Mouse (Mus musculus): ENCODE data around the gene Nedd4. TPM values are rescaled to one million over a fixed set of nuclear protein-coding genes. Genes with fewer than 3 reads are reported as not detected.
"Not testable (repeated sequence)": the region's sequence is repeated elsewhere in the genome, so short reads cannot be mapped to it uniquely, and the experiment has no call there.

Gene Nedd4
- 100 to 1,000 TPM; 610 to 637 TPM for total RNA-seq (2021)

- DNase-seq = peak; percentile 98
These were observed at the start of gene Nedd4 for GRCm38 (mm10) chr9:72661895-72662661. Nedd4 (plus strand) TSS chr9:72662346.

DNA sequence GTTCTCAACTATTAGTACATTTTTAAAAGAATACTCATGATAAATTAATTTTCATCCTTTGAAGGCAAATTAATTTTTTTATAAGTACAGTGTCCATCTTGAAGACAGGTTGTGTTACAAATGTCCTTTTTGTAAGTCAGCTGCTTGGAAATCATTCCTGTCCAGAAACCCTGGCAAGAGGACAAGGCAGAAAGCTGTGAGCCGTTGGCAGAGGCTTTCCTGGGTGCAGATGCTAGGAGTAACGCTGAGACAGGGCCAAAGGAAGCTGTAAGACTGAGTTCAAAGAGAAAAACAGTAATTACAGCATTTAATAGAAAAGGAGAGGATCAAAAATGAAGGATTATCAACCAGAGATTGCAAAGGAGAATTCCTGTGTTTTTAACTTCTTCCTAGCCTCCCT lies 48.3 kb upstream of the Nedd4 start:
- DNase-seq = no peak

- no peak for DNase-seq
These were observed 47.2 kb upstream of the Nedd4 start for GRCm38 (mm10) chr9:72614786-72615480.

DNA sequence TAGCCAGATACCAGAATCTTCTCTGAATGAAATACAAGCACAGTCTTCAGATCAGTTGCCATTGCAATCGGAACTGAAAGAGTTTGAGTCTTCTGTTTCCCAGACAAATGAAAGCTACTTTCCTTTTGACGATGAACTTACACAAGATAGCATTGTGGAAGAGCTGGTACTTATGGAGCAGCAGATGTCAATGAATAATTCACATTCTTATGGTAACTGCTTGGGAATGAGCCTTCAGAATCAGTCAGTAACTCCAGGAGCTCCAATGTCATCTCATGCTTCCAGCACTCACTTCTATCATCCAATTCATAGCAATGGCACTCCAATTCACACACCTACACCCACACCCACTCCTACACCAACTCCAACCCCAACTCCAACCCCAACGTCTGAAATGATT lies 44.1 kb upstream of the Nedd4 start:
- no peak for DNase-seq

DNA sequence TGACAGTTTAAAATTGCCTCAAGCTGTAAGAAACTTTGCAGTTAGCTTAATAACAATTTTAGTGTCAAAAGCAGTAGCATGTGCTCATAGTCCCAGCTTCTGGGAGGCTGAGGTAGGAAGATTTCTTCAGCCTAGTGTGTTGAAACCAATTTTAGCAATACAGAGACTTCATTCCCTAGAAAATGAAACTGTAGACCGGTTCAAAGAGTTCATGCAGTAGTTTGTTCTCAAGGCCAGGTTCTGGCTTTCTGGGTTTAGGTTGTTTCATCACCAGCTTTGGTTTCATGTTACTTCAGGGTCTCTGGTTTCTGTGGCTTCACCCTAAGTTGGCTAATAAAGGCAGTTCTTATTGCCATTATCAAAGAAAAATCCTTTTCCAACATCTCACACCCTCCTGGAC lies 38.5 kb upstream of the Nedd4 start:
- no peak for DNase-seq

DNA sequence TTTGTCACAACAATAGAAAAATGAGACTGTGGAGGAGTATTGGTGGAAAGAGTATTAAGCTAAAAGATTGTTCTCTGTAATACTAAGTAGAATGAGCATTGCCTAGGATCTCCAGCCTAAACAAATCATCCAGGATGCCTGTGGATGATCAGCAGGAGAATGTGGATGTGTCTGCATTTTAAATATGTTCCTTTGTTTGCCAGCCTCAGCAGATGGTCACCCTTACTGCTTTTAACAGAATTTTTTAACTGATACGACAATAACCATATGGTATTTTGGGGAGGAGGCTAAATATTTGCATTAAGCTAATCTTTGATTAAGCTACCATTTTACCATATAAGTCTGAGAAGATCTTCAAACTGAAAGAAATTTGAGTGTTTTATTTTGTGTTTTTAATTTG lies 34.5 kb upstream of the Nedd4 start:
- DNase-seq = no peak

- peak; percentile 76 for DNase-seq
These were observed 33.6 kb upstream of the Nedd4 start for GRCm38 (mm10) chr9:72628591-72628990.

GRCm38 (mm10) chr9:72632198-72632597 lies 29.9 kb upstream of the Nedd4 start:
- no peak for DNase-seq

- DNase-seq = no peak
These were observed 27.0 kb upstream of the Nedd4 start for GRCm38 (mm10) chr9:72635134-72635533.

DNA sequence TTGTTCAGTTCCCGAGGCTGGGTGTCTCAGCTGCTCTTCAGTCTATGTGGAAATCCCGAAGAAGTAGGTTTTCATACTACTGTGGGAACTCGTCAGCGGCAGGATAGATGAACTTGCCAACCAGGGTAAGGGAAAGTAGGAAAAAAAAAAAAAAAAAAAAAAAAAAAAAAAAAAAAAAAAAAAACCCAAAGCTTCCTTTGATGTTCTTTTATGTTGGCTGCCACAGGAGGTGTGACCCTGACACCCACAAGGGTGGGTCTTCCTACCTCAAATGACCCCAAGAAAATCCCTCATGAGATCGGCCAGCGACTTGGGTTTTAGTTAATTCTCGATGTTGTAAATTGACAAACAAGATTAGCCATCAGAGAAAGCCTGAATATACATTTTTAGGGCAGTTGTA lies 25.6 kb upstream of the Nedd4 start:
- DNase-seq = no peak

DNA sequence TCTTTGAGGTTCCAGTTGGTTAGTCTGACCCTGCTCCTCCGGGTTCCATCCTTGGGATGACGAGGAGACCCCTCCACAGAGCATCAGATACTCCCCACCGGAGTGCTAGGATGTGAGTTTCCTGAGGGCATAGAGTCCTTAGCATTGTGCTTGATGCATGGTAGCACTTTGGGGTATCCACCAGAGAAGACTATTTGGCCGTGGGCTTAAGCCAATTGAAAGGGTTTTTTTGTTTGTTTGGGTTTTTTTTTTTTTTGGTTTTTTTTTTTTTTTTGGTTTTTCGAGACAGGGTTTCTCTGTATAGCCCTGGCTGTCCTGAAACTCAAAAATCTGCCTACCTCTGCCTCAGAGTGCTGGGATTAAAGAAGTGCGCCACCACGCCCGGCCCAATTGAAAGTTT lies 24.9 kb upstream of the Nedd4 start:
- DNase-seq = no peak

DNA sequence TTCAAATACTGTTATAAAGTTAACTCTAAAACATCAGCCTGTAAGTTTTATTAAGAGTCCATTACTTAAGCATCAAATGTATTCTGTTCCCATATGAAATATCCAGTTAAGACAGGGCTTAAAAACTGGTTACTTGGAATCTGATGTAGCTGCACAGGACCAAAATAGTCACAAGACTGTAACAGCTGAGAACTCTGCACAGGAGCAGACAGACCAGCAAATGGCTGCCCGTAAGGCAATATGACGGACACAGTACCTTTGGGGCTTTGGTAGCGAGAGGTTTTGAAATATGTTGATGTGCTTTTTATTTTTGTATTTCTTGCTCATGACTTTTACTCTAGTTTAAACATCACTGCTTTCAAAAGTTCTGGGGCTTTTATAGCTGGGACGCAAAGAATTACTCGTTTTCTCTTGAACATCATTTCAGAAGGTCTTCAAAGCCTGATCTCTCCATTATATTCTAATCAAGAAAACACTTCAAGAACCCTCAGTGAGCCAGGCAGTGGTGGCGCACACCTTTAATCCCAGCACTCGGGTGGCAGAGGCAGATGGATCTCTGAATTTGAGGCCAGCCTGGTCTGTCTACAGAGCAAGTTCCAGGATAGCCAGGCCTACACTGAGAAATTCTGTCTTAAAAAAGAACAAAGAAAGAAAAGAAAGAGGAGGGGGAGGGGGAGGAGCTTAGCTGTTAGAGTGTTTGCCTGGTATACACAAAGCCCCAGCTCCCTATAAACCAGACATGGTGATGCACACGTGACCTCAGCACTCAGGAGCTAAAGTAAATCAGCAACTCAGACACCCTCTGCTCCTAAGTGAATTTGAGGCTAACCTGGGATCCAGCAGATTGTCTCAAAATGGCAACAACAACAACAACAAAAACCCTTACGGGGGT lies 22.9 kb upstream of the Nedd4 start:
- no peak for DNase-seq

DNA sequence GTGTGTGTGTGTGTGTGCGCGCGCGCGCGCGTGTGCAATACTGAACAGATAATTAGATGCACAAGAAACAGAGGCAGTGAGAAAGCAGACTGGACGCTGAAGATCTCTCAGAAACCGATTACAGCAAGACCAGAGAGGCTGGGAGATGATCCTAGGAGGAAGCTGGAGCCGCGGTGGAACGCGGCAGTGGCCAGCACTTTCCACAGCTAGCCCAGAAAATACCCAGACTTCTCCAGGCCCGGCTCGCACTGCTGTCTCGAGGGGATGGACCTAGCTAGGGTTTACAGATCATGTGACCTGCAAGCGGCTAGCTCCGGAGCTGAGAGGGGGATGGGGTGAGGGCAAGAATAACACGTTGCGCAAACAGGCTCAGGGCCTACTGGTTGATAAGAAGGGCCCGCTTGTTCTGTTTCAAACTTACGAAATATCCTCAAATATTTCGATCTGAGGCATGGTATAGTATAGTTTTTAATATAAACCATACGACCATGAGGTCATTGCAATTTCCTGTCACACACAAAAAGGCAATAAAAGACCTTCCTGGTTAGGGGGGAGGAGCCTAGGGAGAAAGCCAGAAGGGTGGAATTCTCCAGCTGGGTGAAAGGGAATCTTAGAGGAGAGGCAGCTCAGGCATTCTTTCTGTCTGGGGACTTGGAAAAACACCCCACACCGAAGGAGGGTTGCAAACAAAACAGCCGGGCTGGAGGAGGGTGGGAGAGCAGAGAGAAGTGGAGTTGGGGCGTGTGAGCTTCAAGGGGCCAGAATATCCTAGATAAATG lies 22.1 kb upstream of the Nedd4 start:
- DNase-seq = peak; percentile 89

DNA sequence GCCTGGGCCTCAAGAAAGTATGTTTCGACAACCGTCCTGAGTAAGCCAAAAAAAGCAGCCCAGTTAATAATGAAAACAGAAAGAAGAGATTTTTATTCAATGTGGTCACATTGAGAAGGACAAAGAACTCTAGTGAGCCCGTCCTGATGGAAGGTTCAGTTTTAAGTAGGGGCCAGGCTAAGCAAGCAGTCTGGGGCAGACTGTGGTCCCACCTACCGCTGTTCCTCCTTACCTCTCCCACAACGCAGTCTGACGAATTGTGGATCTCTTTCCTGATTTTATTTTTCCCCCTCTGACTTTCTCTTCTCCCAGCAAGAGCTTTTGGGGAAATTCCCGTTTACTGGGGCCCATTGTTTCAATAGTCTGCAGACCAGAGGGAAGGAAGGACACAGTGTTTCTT lies 21.5 kb upstream of the Nedd4 start:
- peak; percentile 38 for DNase-seq

- DNase-seq = peak; percentile 56
These were observed 21.0 kb upstream of the Nedd4 start for GRCm38 (mm10) chr9:72641093-72641680.

- DNase-seq = not testable (repeated sequence)
These were observed 19.2 kb upstream of the Nedd4 start for GRCm38 (mm10) chr9:72642756-72643447.

DNA sequence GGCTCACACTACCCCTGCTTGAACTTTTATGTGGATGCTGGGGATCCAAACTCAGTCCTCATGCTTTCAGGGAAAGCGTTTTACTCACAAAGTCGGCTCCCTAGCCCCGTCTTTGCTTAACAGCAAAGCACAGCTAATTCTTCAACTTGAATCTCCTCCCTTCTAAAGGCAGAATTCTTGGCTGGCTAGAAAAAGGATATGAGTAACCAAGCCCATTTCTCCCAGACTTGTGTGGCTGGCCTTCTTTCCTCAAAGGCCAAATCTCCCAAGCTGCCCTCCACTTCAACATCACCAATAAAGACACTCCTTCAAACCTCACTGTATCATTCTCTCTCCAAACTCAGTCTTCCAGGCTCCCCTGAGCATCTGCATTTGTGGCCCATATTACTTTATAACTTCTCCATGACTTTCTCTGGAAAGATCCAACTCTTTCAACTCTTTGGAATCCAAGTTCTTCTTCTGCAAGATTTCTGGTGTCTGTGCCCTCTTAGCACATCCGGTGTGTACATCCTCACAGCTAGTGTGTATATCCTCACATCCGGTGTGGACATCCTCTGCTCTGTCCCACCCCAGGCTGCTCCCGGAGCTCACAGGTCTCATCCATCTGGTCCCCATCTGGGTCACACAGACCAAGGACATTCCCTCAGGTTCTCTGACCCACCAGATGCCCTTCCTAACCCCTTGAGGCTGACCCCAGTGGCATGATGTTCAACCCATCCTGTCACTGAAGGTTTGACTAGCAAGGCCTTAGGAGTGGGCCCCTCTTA lies 18.3 kb upstream of the Nedd4 start:
- DNase-seq = no peak

- DNase-seq = no peak
These were observed 17.6 kb upstream of the Nedd4 start for GRCm38 (mm10) chr9:72644418-72645110.

- DNase-seq = no peak
These were observed 12.4 kb upstream of the Nedd4 start for GRCm38 (mm10) chr9:72649781-72650180.

GRCm38 (mm10) chr9:72652961-72653360 lies 9.2 kb upstream of the Nedd4 start:
- DNase-seq = peak; percentile 52

All from heart, postnatal 4 days (tissue).